Mouse (Mus musculus) midbrain, embryonic 16.5 days (tissue): ENCODE results near the gene Wasf1. TPM values are rescaled to one million over a fixed set of nuclear protein-coding genes. Genes with fewer than 3 reads are reported as not detected.

Experiments used
- ATAC-seq: fragments of 200-750 bp; cut with Nextera tagmentation; 2 replicates; pipeline ENCODE4 v1.8.0; 2017; ENCODE audit warnings: moderate TSS enrichment
- H3K27ac ChIP-seq: fragments of 300-500 bp; sonication (generic); 2 replicates; pipeline ENCODE4 v1.5.1; 2014; ENCODE audit warnings: mild to moderate bottlenecking, low read length, mixed read lengths
- H3K27me3 ChIP-seq: fragments of 300-500 bp; sonication (generic); 2 replicates; pipeline ENCODE4 v1.6.1; 2014; ENCODE audit warnings: low read depth, low read length, mixed read lengths; ENCODE audit not compliant: control insufficient read depth, insufficient read depth
- H3K36me3 ChIP-seq: fragments of 300-500 bp; sonication (generic); 2 replicates; pipeline ENCODE4 v1.6.1; 2014; ENCODE audit warnings: mild to moderate bottlenecking, low read length, moderate library complexity, mixed read lengths; ENCODE audit not compliant: control insufficient read depth, insufficient read depth
- H3K4me1 ChIP-seq: fragments of 300-500 bp; sonication (generic); 2 replicates; pipeline ENCODE4 v1.6.1; 2014; ENCODE audit warnings: mild to moderate bottlenecking, low read length, mixed read lengths; ENCODE audit not compliant: control insufficient read depth, insufficient read depth
- H3K4me2 ChIP-seq: fragments of 300-500 bp; sonication (generic); 2 replicates; pipeline ENCODE4 v1.6.1; 2014; ENCODE audit warnings: mild to moderate bottlenecking, low read length, mixed read lengths
- H3K4me3 ChIP-seq: fragments of 300-500 bp; sonication (generic); 2 replicates; pipeline ENCODE4 v1.5.1; 2014; ENCODE audit warnings: low read depth, mild to moderate bottlenecking, low read length, moderate library complexity, mixed read lengths
- H3K9ac ChIP-seq: fragments of 300-500 bp; sonication (generic); 2 replicates; pipeline ENCODE4 v1.6.1; 2014; ENCODE audit warnings: low read depth, low read length, mixed read lengths
- H3K9me3 ChIP-seq: fragments of 300-500 bp; sonication (generic); replicated peaks from 2 replicates; pipeline ENCODE4 v1.6.1; 2014; ENCODE audit warnings: mild to moderate bottlenecking, low read length, mixed read lengths; ENCODE audit not compliant: control insufficient read depth, poor library complexity, severe bottlenecking
- WGBS: fragments of 180-500 bp; shearing (Covaris S2); extraction: QIAGEN DNeasy Blood & Tissue Kit; methylation state at CpG from one replicate; pipeline ENCODE4 v1.1.7; 2014; 5-methylcytosine and 5-hydroxymethylcytosine counted together
- polyA plus RNA-seq: library from polyadenylated mRNA; unstranded; fragments of >200 nt; fragmentation: Nextera tagmentation; extraction: Ambion mirVana; gene quantifications from 2 replicates; pipeline ENCODE4 v1.2.1, GENCODE M21; 2015

Gene Wasf1
- polyA plus RNA-seq, 1 experiment from 2014 or later, result 136 TPM

GRCm38 (mm10) chr10:40970601-40971245 lies 87.4 kb downstream of the Wasf1 start:
- Histone ChIP-seq H3K27me3 (no peaks in the 10 kb centered on the region), H3K4me3 (no peak overlapping the region), H3K9ac (no peak overlapping the region), H3K4me2 (no peak overlapping the region), H3K9me3 (no peaks in the 10 kb centered on the region), H3K36me3 (no peaks in the 10 kb centered on the region), H3K27ac (no peak overlapping the region), H3K4me1 (peaks cover 18% of the 10 kb centered on the region)
- ATAC-seq, result peak; percentile 75
- 55% methylated on average over 12 of the region's 12 CpGs for WGBS

- no peaks in the 10 kb centered on the region for H3K9me3 ChIP-seq
- 55% methylated on average over 5 of the region's 5 CpGs for whole genome bisulfite sequencing
- H3K27me3 ChIP-seq, result no peaks in the 10 kb centered on the region
- no peak overlapping the region for H3K4me3 ChIP-seq
- no peak overlapping the region for H3K4me2 ChIP-seq
- ATAC-seq, result no peak
- H3K36me3 ChIP-seq, result no peaks in the 10 kb centered on the region
- no peak overlapping the region for H3K27ac ChIP-seq
- peaks cover 18% of the 10 kb centered on the region for H3K4me1 ChIP-seq
- no peak overlapping the region for H3K9ac ChIP-seq
These were observed 88.0 kb downstream of the Wasf1 start for GRCm38 (mm10) chr10:40971256-40971655.

- no peak for ATAC-seq
These were observed 100.5 kb downstream of the Wasf1 start for GRCm38 (mm10) chr10:40983761-40984160.

GRCm38 (mm10) chr10:40984600-40984999 lies 101.3 kb downstream of the Wasf1 start:
- Histone ChIP-seq H3K36me3 (no peaks in the 10 kb centered on the region), H3K9ac (no peak overlapping the region), H3K27me3 (no peaks in the 10 kb centered on the region), H3K4me2 (no peak overlapping the region), H3K4me1 (peaks cover 5% of the 10 kb centered on the region), H3K4me3 (no peak overlapping the region), H3K27ac (no peak overlapping the region), H3K9me3 (no peaks in the 10 kb centered on the region)
- no peak for ATAC-seq
- whole genome bisulfite sequencing, result 88% methylated on average over 3 of the region's 3 CpGs

More at GRCm38 (mm10) chr10:40983761-40984160, 100.5 kb downstream of the Wasf1 start:
- Histone ChIP-seq H3K9ac (no peak overlapping the region), H3K4me2 (no peak overlapping the region), H3K36me3 (no peaks in the 10 kb centered on the region), H3K27ac (no peak overlapping the region), H3K9me3 (no peaks in the 10 kb centered on the region), H3K4me3 (no peak overlapping the region), H3K4me1 (peaks cover 5% of the 10 kb centered on the region), H3K27me3 (no peaks in the 10 kb centered on the region)

GRCm38 (mm10) chr10:40985350-40985749 lies 102.1 kb downstream of the Wasf1 start:
- Histone ChIP-seq H3K9ac (no peak overlapping the region), H3K36me3 (no peaks in the 10 kb centered on the region), H3K9me3 (no peaks in the 10 kb centered on the region), H3K27me3 (no peaks in the 10 kb centered on the region), H3K27ac (no peak overlapping the region), H3K4me1 (peaks cover 5% of the 10 kb centered on the region), H3K4me3 (no peak overlapping the region), H3K4me2 (peak overlapping the region; percentile 26; the same call in 1 of the 2 replicates)
- peak; percentile 81 for ATAC-seq
- WGBS, result 40% methylated on average over 5 of the region's 13 CpGs

Other genes with a start within 250 kb of the Wasf1 start
- 0.72 and 0.78 TPM in 2 replicates for gene Mettl24, start 200.2 kb upstream of the Wasf1 start, polyA plus RNA-seq
- 23.4 and 24.8 TPM in 2 replicates for gene Cdc40, start 164 bp upstream of the Wasf1 start, polyA plus RNA-seq
- gene Gpr6, start 188.8 kb downstream of the Wasf1 start, polyA plus RNA-seq, result 3.3 and 4.4 TPM in 2 replicates